Mouse (Mus musculus) erythroblast, adult 5-6 weeks (primary cell): ENCODE data around the gene Rps29. TPM values are rescaled to one million over a fixed set of nuclear protein-coding genes. Genes with fewer than 3 reads are reported as not detected.
A peak's percentile ranks its signal among the peaks of the same experiment; 100 is the strongest.

ENCODE experiments used
- ATAC-seq: replicated peaks from 2 replicates; pipeline ENCODE4 v1.8.0; 2016; ENCODE audit warnings: moderate number of reproducible peaks, mild to moderate bottlenecking, moderate TSS enrichment, inconsistent platforms; ENCODE audit not compliant: poor library complexity, low FRiP score, severe bottlenecking
- total RNA-seq, 2 experiments: library from RNA; stranded (forward) in 1 of 2; stranded (reverse) in 1 of 2; fragments of 150-400 nt in 1 of 2; fragments of 200-764, 138-1000 nt in 1 of 2; gene quantifications; 2 replicates each; pipeline versions ENCODE4 v1.2.3 to v1.2.4; 2015 to 2017; ENCODE audit warnings: low replicate concordance in 2 of 2

Rps29 gene
- total RNA-seq, 2 experiments from 2014 or later: 408 to 531 TPM

- no peak for ATAC-seq
Measured at GRCm38 (mm10) chr12:69139201-69139600, 19.8 kb downstream of the Rps29 start.

GRCm38 (mm10) chr12:69131981-69132380 is 27.0 kb downstream of the Rps29 start:
- ATAC-seq: peak; percentile 74; the same call in 1 of the 2 replicates

- no peak for ATAC-seq
Measured at GRCm38 (mm10) chr12:69131267-69131666, 27.7 kb downstream of the Rps29 start.

GRCm38 (mm10) chr12:69130486-69130885 is 28.5 kb downstream of the Rps29 start:
- ATAC-seq: no peak

- ATAC-seq: no peak
Measured at GRCm38 (mm10) chr12:69129634-69130310, 29.2 kb downstream of the Rps29 start.

GRCm38 (mm10) chr12:69127626-69128025 is 31.4 kb downstream of the Rps29 start:
- no peak for ATAC-seq

GRCm38 (mm10) chr12:69127170-69127569 is 31.8 kb downstream of the Rps29 start:
- peak; percentile 75 for ATAC-seq

GRCm38 (mm10) chr12:69125066-69125465 is 33.9 kb downstream of the Rps29 start:
- ATAC-seq: no peak

GRCm38 (mm10) chr12:69122801-69123200 is 36.2 kb downstream of the Rps29 start:
- peak; percentile 88 for ATAC-seq

GRCm38 (mm10) chr12:69119908-69120307 is 39.1 kb downstream of the Rps29 start:
- no peak for ATAC-seq

Other genes starting within 250 kb of the Rps29 start
- gene Lrr1, start 9.6 kb upstream of the Rps29 start, total RNA-seq (2015; ENCODE audit: low replicate concordance): 14.2 and 16.5 TPM in 2 replicates
- gene Lrr1, start 9.6 kb upstream of the Rps29 start, total RNA-seq (2017; ENCODE audit: low replicate concordance): 6.7 and 8.8 TPM in 2 replicates
- 207 and 213 TPM in 2 replicates for gene Rpl36al, start 24.9 kb upstream of the Rps29 start, total RNA-seq (2015; ENCODE audit: low replicate concordance)
- gene Rpl36al, start 24.9 kb upstream of the Rps29 start, total RNA-seq (2017; ENCODE audit: low replicate concordance): 166 and 173 TPM in 2 replicates
- gene Mgat2, start 25.0 kb upstream of the Rps29 start, total RNA-seq (2015; ENCODE audit: low replicate concordance): 30.4 and 34.7 TPM in 2 replicates
- 21.2 and 23.1 TPM in 2 replicates for gene Mgat2, start 25.0 kb upstream of the Rps29 start, total RNA-seq (2017; ENCODE audit: low replicate concordance)
- not detected in 2 replicates for gene Gm49383, start 37.9 kb upstream of the Rps29 start, total RNA-seq (2015; ENCODE audit: low replicate concordance)
- 8.1 and 14.4 TPM in 2 replicates for gene Gm49383, start 37.9 kb upstream of the Rps29 start, total RNA-seq (2017; ENCODE audit: low replicate concordance)
- 0.19 and 1.0 TPM in 2 replicates for gene Dnaaf2, start 39.2 kb upstream of the Rps29 start, total RNA-seq (2015; ENCODE audit: low replicate concordance)
- gene Dnaaf2, start 39.2 kb upstream of the Rps29 start, total RNA-seq (2017; ENCODE audit: low replicate concordance): 0.84 and 2.9 TPM in 2 replicates
- gene Gm49384, start 45.1 kb upstream of the Rps29 start, total RNA-seq (2015; ENCODE audit: low replicate concordance): 3.1 and 4.6 TPM in 2 replicates
- 7.0 and 8.5 TPM in 2 replicates for gene Gm49384, start 45.1 kb upstream of the Rps29 start, total RNA-seq (2017; ENCODE audit: low replicate concordance)
- 18.3 and 25.3 TPM in 2 replicates for gene Pole2, start 69.0 kb upstream of the Rps29 start, total RNA-seq (2015; ENCODE audit: low replicate concordance)
- 13.0 and 21.9 TPM in 2 replicates for gene Pole2, start 69.0 kb upstream of the Rps29 start, total RNA-seq (2017; ENCODE audit: low replicate concordance)
- 0.84 TPM in 1 of 2 replicates, not detected in the other for gene Klhdc1, start 82.0 kb upstream of the Rps29 start, total RNA-seq (2015; ENCODE audit: low replicate concordance)
- gene Klhdc1, start 82.0 kb upstream of the Rps29 start, total RNA-seq (2017; ENCODE audit: low replicate concordance): 0.60 and 1.3 TPM in 2 replicates
- gene Klhdc2, start 137.5 kb upstream of the Rps29 start, total RNA-seq (2015; ENCODE audit: low replicate concordance): 47.8 and 63.7 TPM in 2 replicates
- gene Klhdc2, start 137.5 kb upstream of the Rps29 start, total RNA-seq (2017; ENCODE audit: low replicate concordance): 61.5 and 62.0 TPM in 2 replicates
- 55.8 and 64.0 TPM in 2 replicates for gene Nemf, start 198.0 kb upstream of the Rps29 start, total RNA-seq (2015; ENCODE audit: low replicate concordance)
- 73.7 and 120 TPM in 2 replicates for gene Nemf, start 198.0 kb upstream of the Rps29 start, total RNA-seq (2017; ENCODE audit: low replicate concordance)
- gene Arf6, start 213.0 kb upstream of the Rps29 start, total RNA-seq (2015; ENCODE audit: low replicate concordance): 21.1 and 28.2 TPM in 2 replicates
- gene Arf6, start 213.0 kb upstream of the Rps29 start, total RNA-seq (2017; ENCODE audit: low replicate concordance): 36.5 and 49.0 TPM in 2 replicates
- gene Gm9887, start 213.3 kb upstream of the Rps29 start, total RNA-seq (2015; ENCODE audit: low replicate concordance): not detected in 2 replicates
- not detected in 2 replicates for gene Gm9887, start 213.3 kb upstream of the Rps29 start, total RNA-seq (2017; ENCODE audit: low replicate concordance)